Mouse (Mus musculus): Measurements from ENCODE around the gene Armc9. TPM values are rescaled to one million over a fixed set of nuclear protein-coding genes. Genes with fewer than 3 reads are reported as not detected.

The Armc9 gene
- total RNA-seq, 2 experiments from 2014 or later, result 2.1 TPM

- ATAC-seq (ENCODE audit: poor library complexity, severe bottlenecking), result no peak
Measured at GRCm38 (mm10) chr1:86268492-86269189, 114.1 kb downstream of the Armc9 start.

GRCm38 (mm10) chr1:86269190-86269508 lies 114.6 kb downstream of the Armc9 start:
- 0 out of 2 replicates have a peak, but pooled peaks have one; percentile 20 for ATAC-seq (ENCODE audit: poor library complexity, severe bottlenecking)

GRCm38 (mm10) chr1:86271707-86272106 lies 117.1 kb downstream of the Armc9 start:
- ATAC-seq (ENCODE audit: poor library complexity, severe bottlenecking), result no peak

DNA sequence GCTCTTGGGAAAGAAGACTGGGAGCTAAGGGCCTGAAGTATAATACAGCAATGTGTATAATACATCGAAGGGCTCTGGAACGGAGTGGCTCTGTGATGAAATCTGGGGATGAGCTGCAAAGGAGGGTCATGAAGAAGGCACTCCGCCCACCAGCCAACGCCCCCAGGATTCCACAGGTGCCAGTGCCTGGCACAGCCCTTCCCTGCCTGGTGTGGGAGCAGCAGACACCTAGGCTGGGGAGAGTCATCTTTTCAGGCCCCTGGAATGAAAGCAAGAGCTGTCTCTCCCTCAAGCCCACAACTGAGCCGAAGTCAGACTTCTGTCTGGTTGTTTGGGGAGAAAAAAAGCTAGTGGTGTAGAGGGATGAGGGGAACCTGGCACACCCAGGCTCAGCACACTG lies 122.5 kb downstream of the Armc9 start:
- ATAC-seq (ENCODE audit: poor library complexity, severe bottlenecking), result no peak

- no peak for ATAC-seq (ENCODE audit: poor library complexity, severe bottlenecking)
Measured at GRCm38 (mm10) chr1:86281781-86282536, 127.4 kb downstream of the Armc9 start.

DNA sequence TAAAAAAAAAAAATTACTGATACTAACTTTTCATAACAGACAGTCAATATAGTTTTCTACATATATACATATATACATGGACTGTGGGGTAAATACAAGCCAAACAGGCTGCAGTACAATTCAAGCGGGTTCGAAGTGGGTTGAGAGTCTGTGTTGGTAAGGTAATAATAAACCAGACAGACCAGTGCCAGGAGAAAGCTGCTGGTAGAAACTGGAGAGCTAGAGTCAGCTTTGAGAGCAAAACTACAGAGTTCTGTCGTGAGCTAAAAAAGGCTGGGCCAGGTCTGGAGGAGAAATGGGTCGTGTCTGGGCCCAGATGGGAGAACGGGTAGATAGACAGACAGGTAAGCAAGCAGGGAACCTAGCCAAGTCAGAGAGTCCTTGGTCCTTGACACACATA lies 129.5 kb downstream of the Armc9 start:
- no peak for ATAC-seq (ENCODE audit: poor library complexity, severe bottlenecking)

DNA sequence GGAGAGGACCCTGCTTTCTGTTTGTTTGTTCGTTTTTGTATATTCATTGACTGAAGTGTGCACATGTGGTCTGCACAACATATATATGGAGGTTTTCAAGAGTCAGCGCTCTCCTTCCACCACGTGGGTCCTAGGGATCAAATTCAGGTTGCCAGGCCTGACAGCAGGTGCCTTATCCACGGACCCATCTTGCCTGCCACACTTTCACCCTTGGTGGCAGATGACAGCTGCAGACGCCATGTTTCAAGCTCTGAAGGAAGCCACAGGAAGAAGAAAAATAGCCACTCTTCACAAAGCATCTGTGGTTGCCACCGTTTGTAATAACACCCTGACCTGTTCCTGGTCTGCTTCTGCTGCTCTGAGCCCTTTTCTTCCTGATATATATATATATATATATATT lies 130.7 kb downstream of the Armc9 start:
- ATAC-seq (ENCODE audit: poor library complexity, severe bottlenecking), result no peak

DNA sequence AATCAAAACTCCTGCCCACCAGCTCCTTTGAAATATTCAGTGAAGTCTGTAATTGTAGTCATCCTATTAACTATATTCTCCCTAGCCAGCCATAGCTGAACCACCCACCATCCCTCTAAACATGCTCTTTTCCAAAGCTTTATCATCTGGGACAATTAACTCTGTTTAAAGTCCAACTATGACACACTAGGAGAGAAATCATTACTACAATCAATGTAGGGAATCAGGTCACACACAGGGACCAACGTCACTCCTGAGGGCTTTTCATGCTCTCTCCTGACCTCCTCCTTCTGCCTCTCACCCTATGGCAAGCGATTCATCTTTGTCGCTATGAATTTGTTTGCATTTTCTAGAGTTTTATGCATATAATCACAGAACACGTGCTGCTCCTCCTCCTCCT lies 132.9 kb downstream of the Armc9 start:
- no peak for ATAC-seq (ENCODE audit: poor library complexity, severe bottlenecking)

- ATAC-seq (ENCODE audit: poor library complexity, severe bottlenecking), result no peak
Measured at GRCm38 (mm10) chr1:86290452-86290851, 135.9 kb downstream of the Armc9 start.

GRCm38 (mm10) chr1:86293091-86293490 lies 138.5 kb downstream of the Armc9 start:
- ATAC-seq (ENCODE audit: poor library complexity, severe bottlenecking), result no peak

DNA sequence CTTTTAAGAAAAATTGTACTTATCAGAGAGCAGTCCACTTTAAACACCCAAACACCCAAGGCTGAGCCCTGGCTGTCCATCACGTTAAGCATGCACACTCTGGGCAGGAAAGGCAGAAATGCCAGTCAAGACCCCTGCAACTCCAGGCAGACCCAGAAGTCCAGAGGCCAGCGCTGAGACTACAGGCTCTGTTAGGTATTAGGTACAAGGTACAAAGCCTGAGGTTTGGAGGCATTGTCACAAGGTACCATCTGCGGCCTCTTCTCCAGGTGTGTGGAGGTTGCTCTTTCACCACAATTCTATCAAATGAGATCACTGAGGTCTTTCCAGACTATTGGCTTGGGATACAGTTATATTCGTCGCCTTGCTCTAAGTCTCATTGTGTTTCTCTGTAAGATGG lies 139.3 kb downstream of the Armc9 start:
- no peak for ATAC-seq (ENCODE audit: poor library complexity, severe bottlenecking)

DNA sequence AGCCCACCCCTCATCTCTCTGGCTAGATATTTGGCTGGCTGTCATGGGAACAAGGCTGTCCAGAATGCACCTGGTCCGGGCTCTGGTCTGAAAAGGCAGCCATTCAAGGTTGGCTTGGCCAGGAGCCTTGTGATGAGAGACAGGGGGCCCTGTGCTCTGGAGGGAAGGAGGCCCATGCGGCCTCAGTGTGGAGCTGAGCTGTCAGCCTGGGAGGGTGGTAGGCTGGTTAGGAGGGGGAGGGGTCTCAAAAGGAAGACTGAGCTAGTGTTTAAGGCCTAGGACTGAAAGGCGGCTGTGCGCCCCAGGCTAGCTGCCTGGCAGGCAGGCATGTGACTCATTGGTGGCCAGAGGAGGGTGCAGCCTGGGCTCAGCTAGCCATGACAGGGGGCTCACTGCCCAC lies 139.9 kb downstream of the Armc9 start:
- no peak for ATAC-seq (ENCODE audit: poor library complexity, severe bottlenecking)

DNA sequence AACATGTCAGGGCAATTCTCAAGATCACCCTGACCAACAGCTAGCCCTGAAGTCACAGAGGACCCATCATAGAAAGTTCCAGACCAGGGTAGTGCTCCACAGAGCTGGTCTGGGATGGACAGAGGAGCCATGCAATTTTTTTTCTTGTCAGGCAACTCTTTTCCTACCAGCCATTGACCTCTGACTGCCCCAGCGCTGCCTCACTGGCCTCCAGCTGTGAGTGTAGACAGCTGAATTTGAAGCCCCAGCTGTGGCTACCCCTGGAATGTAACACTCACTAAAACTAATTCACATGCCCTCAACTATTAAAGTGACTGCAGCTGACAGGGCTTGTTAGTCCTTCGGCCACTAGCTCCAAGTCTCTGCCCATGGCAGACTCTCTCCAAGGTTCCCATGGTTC lies 145.5 kb downstream of the Armc9 start:
- ATAC-seq (ENCODE audit: poor library complexity, severe bottlenecking), result no peak

DNA sequence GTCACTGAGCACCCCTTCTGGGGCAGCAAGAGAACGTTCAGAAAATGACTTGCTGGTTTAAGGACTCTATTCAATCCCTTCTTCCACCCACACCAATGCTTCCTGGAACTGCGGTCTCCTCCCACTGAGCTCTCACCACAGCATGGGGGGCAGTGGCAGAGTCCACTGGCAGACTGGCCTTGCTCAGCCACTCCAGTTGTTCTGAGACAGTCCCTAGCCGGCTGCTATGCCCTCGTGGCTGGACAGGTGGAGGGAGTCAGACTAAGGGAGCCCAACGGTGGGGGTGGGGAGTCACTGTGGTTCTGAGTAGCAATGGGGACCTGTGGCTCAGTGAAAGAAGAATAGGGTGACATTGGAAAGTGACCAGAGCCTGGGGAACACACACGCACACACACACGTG lies 146.2 kb downstream of the Armc9 start:
- ATAC-seq (ENCODE audit: poor library complexity, severe bottlenecking), result 0 out of 2 replicates have a peak, but pooled peaks have one; percentile 13

DNA sequence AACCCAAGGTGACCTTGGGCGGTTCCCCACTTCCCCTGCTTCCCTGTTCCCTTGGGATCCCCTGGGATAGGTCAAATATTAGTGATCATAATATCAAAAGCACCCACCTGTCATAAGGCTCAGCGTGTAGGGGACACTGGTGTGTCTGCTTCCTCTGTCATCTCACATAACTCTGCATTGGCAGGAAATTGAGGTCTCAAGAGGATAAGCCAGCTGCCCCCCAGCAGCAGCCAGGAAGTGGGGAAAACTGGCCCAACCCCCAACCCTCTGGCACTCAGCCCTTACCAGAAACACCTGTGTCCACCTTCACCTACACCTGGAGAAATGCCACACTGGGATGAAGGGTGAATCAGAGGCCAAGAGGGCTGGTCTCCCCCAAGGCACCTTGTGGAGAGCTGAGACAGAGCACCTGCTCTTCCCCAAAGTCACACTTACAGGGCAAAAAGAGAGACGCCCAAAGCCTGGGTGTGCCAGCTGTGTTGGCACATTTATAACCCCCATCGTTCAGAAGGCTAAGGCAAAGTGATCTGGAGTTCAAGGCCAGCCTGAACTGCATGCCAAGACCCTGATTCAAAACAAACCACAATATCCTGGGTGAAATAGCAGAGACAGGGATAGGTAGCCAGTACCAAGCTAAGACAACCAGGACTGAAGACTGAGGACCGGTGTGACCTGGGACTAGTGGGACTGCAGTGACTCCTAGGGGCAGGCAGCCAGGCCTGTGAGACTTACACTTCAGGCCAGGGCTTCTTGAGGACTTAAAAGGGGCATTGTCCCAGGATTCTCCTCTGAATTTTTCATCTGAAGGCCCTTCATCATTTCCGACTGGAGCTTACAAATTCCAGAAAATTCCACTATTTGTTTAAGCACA lies 146.9 kb downstream of the Armc9 start:
- ATAC-seq (ENCODE audit: poor library complexity, severe bottlenecking), result peak; percentile 31; the same call in 1 of the 2 replicates

DNA sequence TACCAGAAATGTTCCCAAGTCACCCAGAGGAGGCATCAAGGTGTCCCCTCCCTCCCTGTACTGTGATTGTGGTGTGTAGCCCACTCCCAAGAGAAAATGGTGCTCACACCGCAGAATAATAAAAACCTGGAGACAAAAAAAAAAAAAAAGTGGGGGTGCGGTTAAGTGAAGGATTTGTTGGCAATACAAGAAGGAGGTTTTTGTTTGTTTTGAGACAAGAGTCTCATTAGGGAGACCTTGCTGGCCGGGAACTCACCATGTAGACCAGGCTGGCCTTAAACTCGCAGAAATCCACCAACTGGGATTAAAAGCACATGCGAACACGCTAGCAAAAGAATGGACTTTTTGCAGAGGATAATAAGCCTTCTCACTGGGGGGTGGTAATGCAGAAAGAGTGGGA lies 148.0 kb downstream of the Armc9 start, which contains the start of gene B3gnt7:
TSS of gene B3gnt7 (plus strand) at position 301 of the 400 bp plus-strand sequence.
- no peak for ATAC-seq (ENCODE audit: poor library complexity, severe bottlenecking)

DNA sequence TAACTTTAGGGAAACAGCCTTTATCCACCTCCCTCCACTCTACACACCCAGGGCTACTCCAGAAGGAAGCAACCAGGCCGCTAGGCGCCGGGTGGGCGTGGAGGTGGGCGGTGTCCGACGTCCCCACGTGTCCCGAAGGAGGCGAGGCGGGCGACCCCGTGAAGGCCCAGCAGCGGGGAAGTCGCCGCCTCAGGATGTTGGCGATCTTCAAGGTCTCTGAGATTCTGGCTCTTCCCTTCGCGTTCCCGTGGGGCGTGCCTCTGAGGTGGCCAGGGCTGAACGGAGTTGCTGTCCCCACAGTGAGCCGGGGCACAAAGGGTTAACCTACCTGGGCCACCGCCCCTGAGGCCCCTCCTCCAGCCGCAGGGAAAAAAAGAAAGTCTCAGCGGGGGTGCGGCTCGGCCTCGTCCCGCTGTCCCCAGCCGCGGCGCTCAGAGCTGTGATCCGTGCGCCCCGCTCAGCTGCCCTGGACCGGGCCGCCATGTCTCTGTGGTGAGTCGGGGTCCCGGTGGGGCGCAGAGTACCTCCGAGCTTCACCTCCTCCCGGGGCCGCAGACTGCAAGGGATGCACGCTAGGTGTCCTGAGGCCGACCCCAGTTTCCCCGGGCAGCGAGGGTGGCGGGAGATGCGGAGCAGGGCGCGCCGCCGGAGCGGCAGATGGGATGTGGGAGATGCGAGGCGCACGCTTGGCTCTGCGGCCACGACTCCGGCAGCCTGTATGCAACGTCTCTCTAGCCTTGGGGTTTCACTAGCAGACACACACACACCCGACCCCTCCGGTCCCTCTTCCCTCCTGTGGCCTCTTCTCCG lies 148.7 kb downstream of the Armc9 start:
- peak; percentile 44 for ATAC-seq (ENCODE audit: poor library complexity, severe bottlenecking)

GRCm38 (mm10) chr1:86303873-86304250 lies 149.3 kb downstream of the Armc9 start:
- no peak for ATAC-seq (ENCODE audit: poor library complexity, severe bottlenecking)

- ATAC-seq (ENCODE audit: poor library complexity, severe bottlenecking), result no peak
Measured at GRCm38 (mm10) chr1:86306686-86307085, 152.1 kb downstream of the Armc9 start.

GRCm38 (mm10) chr1:86307177-86307762 lies 152.7 kb downstream of the Armc9 start:
- ATAC-seq (ENCODE audit: poor library complexity, severe bottlenecking), result peak; percentile 44; the same call in 1 of the 2 replicates

Data from megakaryocyte, adult 5-6 weeks (primary cell).